Mouse (Mus musculus): Measurements from ENCODE around the gene Gm28230.

GRCm38 (mm10) chr2:74680561-74681398 is 45.7 kb upstream of the Gm28230 start:
- TF ChIP-seq EP300 (IDR thresholded peaks at IDR 0.05; ENCODE audit: low read depth), result no peak
- no peak for TF ChIP-seq CTCF (IDR thresholded peaks at IDR 0.05; ENCODE audit: low read depth)
